Mouse (Mus musculus): ENCODE results near the gene Gxylt2. TPM values are rescaled to one million over a fixed set of nuclear protein-coding genes. Genes with fewer than 3 reads are reported as not detected.

Gene Gxylt2
- polyA plus RNA-seq, 1 experiment from 2014 or later: 0.81 TPM

DNA sequence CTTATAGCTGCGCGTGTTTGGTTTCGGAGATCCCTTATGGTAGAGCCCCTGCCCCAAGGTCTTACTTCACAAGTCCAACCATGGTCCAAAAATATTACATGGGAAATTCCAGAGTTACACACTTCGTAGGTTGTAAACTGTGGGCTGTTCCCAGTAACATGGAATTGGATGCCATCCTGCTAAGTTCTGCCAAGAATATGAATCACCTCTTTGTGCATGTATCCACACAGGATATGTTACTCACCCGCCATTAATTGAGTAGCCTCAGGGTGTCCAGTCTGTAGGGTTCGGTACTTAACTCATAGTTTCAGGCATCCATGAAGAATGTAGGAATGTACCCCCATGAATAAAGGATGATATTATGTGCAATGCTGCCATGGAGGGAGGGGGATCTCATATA lies 94.8 kb downstream of the Gxylt2 start:
- DNase-seq (ENCODE audit: low spot score): no peak
- Histone ChIP-seq H3K27ac (ENCODE audit: low read depth, low read length) (no peak overlapping the region), H3K4me3 (ENCODE audit: low read depth, low read length) (no peak overlapping the region), H3K27me3 (replicated peaks; ENCODE audit: control insufficient read depth, insufficient read depth, low read length) (no peaks in the 10 kb centered on the region), H3K4me2 (ENCODE audit: low read length) (no peak overlapping the region), H3K9me3 (replicated peaks; ENCODE audit: control insufficient read depth, low read length) (no peaks in the 10 kb centered on the region), H3K9ac (ENCODE audit: low read length) (no peak overlapping the region), H3K4me1 (ENCODE audit: control insufficient read depth, insufficient read depth, low read length) (0 out of 2 replicates have a peak, but pooled peaks cover 2% of the 10 kb centered on the region), H3K36me3 (ENCODE audit: control insufficient read depth, insufficient read depth, low read length) (no peaks in the 10 kb centered on the region)
- 92% methylated on average over 6 of the region's 6 CpGs for WGBS
- no peak for ATAC-seq

DNA sequence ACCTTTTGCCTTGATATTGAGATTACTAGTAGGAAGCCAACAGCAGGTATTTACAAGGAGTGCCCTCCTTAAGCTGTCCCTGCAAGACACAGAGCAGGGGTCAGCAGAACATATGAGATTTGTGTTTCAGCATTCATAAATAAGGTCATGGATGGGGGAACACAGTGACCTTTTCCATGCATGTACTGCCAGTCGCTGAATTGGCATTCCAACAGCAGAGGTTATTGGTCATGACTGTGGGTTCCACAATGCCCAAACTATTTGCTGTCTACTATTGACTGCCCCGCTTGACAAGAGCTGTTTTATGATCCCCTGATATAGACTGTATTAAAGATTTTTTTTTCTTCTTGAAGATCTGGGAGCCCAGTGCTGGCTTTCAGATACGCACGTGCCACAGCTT lies 95.2 kb downstream of the Gxylt2 start:
- 92% methylated on average over 4 of the region's 4 CpGs for WGBS
- DNase-seq (ENCODE audit: low spot score) (no peak), ATAC-seq (no peak)
- H3K27ac ChIP-seq (ENCODE audit: low read depth, low read length): no peak overlapping the region
- no peak overlapping the region for H3K4me3 ChIP-seq (ENCODE audit: low read depth, low read length)
- H3K27me3 ChIP-seq (replicated peaks; ENCODE audit: control insufficient read depth, insufficient read depth, low read length): no peaks in the 10 kb centered on the region
- H3K36me3 ChIP-seq (ENCODE audit: control insufficient read depth, insufficient read depth, low read length): no peaks in the 10 kb centered on the region
- H3K4me1 ChIP-seq (ENCODE audit: control insufficient read depth, insufficient read depth, low read length): 0 out of 2 replicates have a peak, but pooled peaks cover 2% of the 10 kb centered on the region
- H3K9ac ChIP-seq (ENCODE audit: low read length): no peak overlapping the region
- no peak overlapping the region for H3K4me2 ChIP-seq (ENCODE audit: low read length)
- H3K9me3 ChIP-seq (replicated peaks; ENCODE audit: control insufficient read depth, low read length): no peaks in the 10 kb centered on the region

DNA sequence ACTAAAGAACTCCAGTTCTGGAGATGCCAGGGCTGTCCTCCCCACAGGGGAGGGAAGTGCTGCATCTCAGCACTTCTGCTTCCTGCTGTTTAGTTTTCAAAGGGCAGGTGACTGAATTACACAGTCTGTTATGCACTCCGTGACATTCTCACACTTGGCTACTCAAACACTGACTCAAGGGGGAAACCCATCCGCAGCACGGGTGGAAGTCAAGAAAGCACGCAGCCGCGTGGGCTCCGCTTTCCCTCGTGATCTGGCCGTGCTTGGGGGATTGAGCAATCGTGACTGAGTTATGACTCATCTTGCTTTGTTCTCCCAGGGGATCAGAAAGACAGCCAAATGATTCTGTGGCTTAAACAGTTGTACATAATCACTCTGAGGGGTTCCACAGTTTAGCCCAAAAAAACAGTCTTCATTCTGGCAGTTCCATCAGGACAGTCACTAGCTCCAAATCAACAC lies 96.0 kb downstream of the Gxylt2 start:
- no peak overlapping the region for H3K9ac ChIP-seq (ENCODE audit: low read length)
- H3K4me3 ChIP-seq (ENCODE audit: low read depth, low read length): no peak overlapping the region
- DNase-seq (ENCODE audit: low spot score) (no peak), ATAC-seq (no peak)
- 86% methylated on average over 10 of the region's 10 CpGs for WGBS
- no peaks in the 10 kb centered on the region for H3K27me3 ChIP-seq (replicated peaks; ENCODE audit: control insufficient read depth, insufficient read depth, low read length)
- no peaks in the 10 kb centered on the region for H3K9me3 ChIP-seq (replicated peaks; ENCODE audit: control insufficient read depth, low read length)
- no peaks in the 10 kb centered on the region for H3K36me3 ChIP-seq (ENCODE audit: control insufficient read depth, insufficient read depth, low read length)
- H3K4me2 ChIP-seq (ENCODE audit: low read length): no peak overlapping the region
- H3K27ac ChIP-seq (ENCODE audit: low read depth, low read length): no peak overlapping the region
- 0 out of 2 replicates have a peak, but pooled peaks cover 2% of the 10 kb centered on the region for H3K4me1 ChIP-seq (ENCODE audit: control insufficient read depth, insufficient read depth, low read length)

DNA sequence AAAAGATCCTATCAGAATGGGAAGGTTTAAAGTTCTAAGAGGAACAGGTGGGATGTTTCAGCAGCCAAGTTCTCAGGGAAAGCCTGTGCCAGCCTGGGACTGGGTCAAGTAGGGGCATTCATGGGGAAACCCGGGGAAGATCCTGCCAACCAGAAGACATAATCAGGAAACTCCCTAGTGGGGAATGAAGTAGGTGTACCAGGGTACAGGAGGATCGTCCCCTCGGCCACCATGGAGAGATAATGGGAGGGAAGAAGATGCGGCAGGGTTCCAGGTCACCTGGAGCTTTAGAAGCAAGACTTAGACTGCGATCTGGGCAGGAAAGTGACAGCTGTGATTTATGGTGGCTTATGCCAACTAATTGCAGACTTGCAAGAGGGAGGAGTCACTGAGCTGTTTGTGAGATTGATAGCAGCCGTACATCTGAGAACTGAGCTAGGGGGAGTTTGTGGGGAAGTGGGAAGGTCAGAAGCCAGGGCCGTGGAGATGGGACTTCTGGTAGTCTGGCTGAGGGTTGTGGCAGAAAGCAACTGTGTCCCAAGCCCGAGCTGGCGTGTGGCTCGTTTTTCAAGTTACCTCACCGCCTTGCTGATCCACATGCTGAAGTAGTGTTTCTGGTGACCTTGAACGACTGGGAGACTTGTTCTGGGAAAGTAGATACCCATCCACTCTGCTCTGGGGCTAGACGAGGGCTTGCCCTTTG lies 98.0 kb downstream of the Gxylt2 start:
- Histone ChIP-seq H3K36me3 (ENCODE audit: control insufficient read depth, insufficient read depth, low read length) (no peaks in the 10 kb centered on the region), H3K9me3 (replicated peaks; ENCODE audit: control insufficient read depth, low read length) (no peaks in the 10 kb centered on the region), H3K4me2 (ENCODE audit: low read length) (no peak overlapping the region), H3K9ac (ENCODE audit: low read length) (no peak overlapping the region), H3K27me3 (replicated peaks; ENCODE audit: control insufficient read depth, insufficient read depth, low read length) (no peaks in the 10 kb centered on the region), H3K4me1 (ENCODE audit: control insufficient read depth, insufficient read depth, low read length) (no peaks in the 10 kb centered on the region), H3K27ac (ENCODE audit: low read depth, low read length) (no peak overlapping the region), H3K4me3 (ENCODE audit: low read depth, low read length) (no peak overlapping the region)
- DNase-seq (ENCODE audit: low spot score) (peak; percentile 12), ATAC-seq (no peak)
- WGBS: 83% methylated on average over 13 of the region's 13 CpGs

DNA sequence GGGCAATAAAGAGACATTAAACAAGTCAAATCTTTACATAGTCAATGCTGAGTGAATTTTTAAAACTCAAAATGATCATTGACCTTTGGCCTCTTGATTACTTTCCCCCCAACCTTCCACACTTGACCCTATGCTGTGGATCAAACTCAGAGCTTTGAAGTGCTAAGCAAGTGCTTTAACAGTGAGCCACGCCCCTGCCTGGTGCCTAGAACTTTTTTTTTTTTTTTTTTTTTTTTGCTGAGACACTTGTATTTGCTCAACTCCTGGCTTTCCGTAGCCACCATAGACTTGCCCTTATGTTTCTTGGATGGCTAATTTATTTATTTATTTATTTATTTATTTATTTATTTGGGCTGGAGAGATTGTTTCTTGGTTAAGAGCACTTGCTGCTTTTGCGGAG lies 98.7 kb downstream of the Gxylt2 start:
- WGBS: 92% methylated on average over 3 of the region's 3 CpGs
- Histone ChIP-seq H3K27ac (ENCODE audit: low read depth, low read length) (no peak overlapping the region), H3K4me3 (ENCODE audit: low read depth, low read length) (no peak overlapping the region), H3K9me3 (replicated peaks; ENCODE audit: control insufficient read depth, low read length) (no peaks in the 10 kb centered on the region), H3K9ac (ENCODE audit: low read length) (no peak overlapping the region), H3K4me1 (ENCODE audit: control insufficient read depth, insufficient read depth, low read length) (no peaks in the 10 kb centered on the region), H3K4me2 (ENCODE audit: low read length) (no peak overlapping the region), H3K27me3 (replicated peaks; ENCODE audit: control insufficient read depth, insufficient read depth, low read length) (no peaks in the 10 kb centered on the region), H3K36me3 (ENCODE audit: control insufficient read depth, insufficient read depth, low read length) (no peaks in the 10 kb centered on the region)
- no peak for ATAC-seq
- no peak for DNase-seq (ENCODE audit: low spot score)

DNA sequence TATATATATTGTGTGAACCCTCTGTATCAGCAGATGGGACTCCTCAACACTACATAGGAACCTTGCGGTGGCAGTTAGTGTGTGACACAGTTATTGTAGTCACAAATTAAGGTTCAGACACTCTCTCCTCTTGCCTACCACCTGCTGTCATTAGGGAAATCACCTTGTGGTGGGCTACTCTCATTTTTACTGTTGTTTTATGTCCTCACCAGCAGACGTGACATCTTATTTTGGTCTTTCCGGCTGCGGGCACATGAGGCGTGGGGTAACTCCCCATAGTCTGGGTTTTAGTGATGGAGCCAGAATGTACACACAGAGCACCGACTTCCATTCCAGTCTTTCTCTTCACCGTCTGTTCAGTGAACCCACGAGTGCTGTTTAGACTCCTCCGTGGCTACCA lies 102.7 kb downstream of the Gxylt2 start:
- WGBS: 91% methylated on average over 9 of the region's 9 CpGs
- no peak overlapping the region for H3K4me2 ChIP-seq (ENCODE audit: low read length)
- H3K4me1 ChIP-seq (ENCODE audit: control insufficient read depth, insufficient read depth, low read length): no peaks in the 10 kb centered on the region
- H3K27me3 ChIP-seq (replicated peaks; ENCODE audit: control insufficient read depth, insufficient read depth, low read length): no peaks in the 10 kb centered on the region
- no peak overlapping the region for H3K9ac ChIP-seq (ENCODE audit: low read length)
- H3K36me3 ChIP-seq (ENCODE audit: control insufficient read depth, insufficient read depth, low read length): no peaks in the 10 kb centered on the region
- DNase-seq (ENCODE audit: low spot score) (no peak), ATAC-seq (no peak)
- H3K9me3 ChIP-seq (replicated peaks; ENCODE audit: control insufficient read depth, low read length): no peaks in the 10 kb centered on the region
- H3K4me3 ChIP-seq (ENCODE audit: low read depth, low read length): no peak overlapping the region
- H3K27ac ChIP-seq (ENCODE audit: low read depth, low read length): no peak overlapping the region

DNA sequence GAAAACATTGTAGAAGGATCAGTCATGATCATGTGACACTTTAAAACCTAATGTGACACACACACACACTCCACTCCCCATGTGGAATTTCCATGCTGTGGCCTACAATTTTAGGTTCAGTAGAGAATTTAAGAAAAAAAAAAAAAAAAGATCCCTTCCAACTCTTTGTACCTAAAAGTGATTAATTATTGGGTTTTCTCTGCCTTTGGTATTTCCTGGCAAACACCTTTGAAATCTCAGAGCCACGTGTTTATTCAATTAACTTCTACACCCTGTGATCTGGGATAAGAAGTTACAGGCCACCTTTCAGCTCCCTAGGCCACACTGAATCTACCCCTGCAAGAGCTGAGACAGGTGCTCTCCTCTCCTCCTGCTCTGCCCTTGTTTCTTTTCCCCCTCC lies 103.2 kb downstream of the Gxylt2 start:
- no peaks in the 10 kb centered on the region for H3K27me3 ChIP-seq (replicated peaks; ENCODE audit: control insufficient read depth, insufficient read depth, low read length)
- DNase-seq (ENCODE audit: low spot score): no peak
- no peaks in the 10 kb centered on the region for H3K4me1 ChIP-seq (ENCODE audit: control insufficient read depth, insufficient read depth, low read length)
- H3K36me3 ChIP-seq (ENCODE audit: control insufficient read depth, insufficient read depth, low read length): no peaks in the 10 kb centered on the region
- H3K4me3 ChIP-seq (ENCODE audit: low read depth, low read length): no peak overlapping the region
- ATAC-seq: no peak
- no peak overlapping the region for H3K27ac ChIP-seq (ENCODE audit: low read depth, low read length)
- no peaks in the 10 kb centered on the region for H3K9me3 ChIP-seq (replicated peaks; ENCODE audit: control insufficient read depth, low read length)
- H3K9ac ChIP-seq (ENCODE audit: low read length): no peak overlapping the region
- WGBS: 68% methylated on average over 1 of the region's 1 CpGs
- no peak overlapping the region for H3K4me2 ChIP-seq (ENCODE audit: low read length)

DNA sequence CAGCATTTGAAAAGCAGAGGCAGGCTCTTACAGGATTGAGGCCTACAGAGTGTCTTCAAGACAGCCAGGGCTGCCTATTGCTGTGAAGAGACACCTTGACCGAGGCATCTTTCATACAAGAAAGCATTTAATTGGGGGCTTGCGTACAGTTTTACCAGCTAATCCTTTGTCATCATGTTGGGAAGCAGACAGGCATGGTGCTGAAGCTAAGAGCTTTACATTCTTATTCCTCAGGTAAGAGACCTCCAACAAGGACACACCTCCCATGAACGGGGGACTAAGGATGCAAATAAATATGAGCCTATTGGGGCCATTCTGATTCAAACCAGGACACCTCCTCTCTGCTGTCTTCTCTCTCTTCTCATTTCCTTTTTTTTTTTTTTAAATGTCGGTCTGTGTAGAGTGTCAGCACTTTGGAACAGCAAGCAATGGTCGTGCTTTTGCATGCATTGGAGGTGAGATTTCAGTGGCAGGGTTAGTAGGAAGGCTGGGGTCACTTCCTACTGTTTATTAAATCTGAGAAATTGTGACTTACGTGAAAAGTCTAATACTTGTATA lies 103.8 kb downstream of the Gxylt2 start:
- DNase-seq (ENCODE audit: low spot score) (no peak), ATAC-seq (no peak)
- H3K4me3 ChIP-seq (ENCODE audit: low read depth, low read length): no peak overlapping the region
- H3K4me2 ChIP-seq (ENCODE audit: low read length): no peak overlapping the region
- H3K9ac ChIP-seq (ENCODE audit: low read length): no peak overlapping the region
- 90% methylated on average over 6 of the region's 6 CpGs for WGBS
- no peaks in the 10 kb centered on the region for H3K4me1 ChIP-seq (ENCODE audit: control insufficient read depth, insufficient read depth, low read length)
- no peak overlapping the region for H3K27ac ChIP-seq (ENCODE audit: low read depth, low read length)
- no peaks in the 10 kb centered on the region for H3K36me3 ChIP-seq (ENCODE audit: control insufficient read depth, insufficient read depth, low read length)
- H3K9me3 ChIP-seq (replicated peaks; ENCODE audit: control insufficient read depth, low read length): no peaks in the 10 kb centered on the region
- no peaks in the 10 kb centered on the region for H3K27me3 ChIP-seq (replicated peaks; ENCODE audit: control insufficient read depth, insufficient read depth, low read length)

DNA sequence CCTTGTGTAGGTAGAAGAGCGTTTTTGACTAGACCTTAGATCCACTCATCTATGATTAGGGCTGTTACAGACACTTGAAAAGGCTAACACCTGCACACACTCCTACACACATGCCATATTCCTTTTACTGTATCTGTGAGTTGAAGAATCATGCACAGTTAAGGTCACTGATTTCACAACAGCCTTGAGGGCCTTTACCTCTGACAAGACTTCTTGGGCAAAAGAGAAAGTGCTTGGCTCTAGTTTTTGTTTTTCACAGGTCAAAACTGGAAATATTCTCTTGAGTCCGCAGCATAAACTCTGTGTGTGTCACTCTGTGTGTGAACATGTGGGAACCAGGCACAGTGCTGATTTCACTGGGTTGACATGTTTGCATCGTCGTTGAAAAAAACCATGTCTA lies 105.6 kb downstream of the Gxylt2 start:
- ATAC-seq (no peak), DNase-seq (ENCODE audit: low spot score) (no peak)
- Histone ChIP-seq H3K4me1 (ENCODE audit: control insufficient read depth, insufficient read depth, low read length) (no peaks in the 10 kb centered on the region), H3K4me3 (ENCODE audit: low read depth, low read length) (no peak overlapping the region), H3K27me3 (replicated peaks; ENCODE audit: control insufficient read depth, insufficient read depth, low read length) (no peaks in the 10 kb centered on the region), H3K27ac (ENCODE audit: low read depth, low read length) (no peak overlapping the region), H3K4me2 (ENCODE audit: low read length) (no peak overlapping the region), H3K36me3 (ENCODE audit: control insufficient read depth, insufficient read depth, low read length) (no peaks in the 10 kb centered on the region), H3K9me3 (replicated peaks; ENCODE audit: control insufficient read depth, low read length) (no peaks in the 10 kb centered on the region), H3K9ac (ENCODE audit: low read length) (no peak overlapping the region)
- WGBS: 96% methylated on average over 4 of the region's 4 CpGs

All from forebrain, embryonic 14.5 days (tissue).